Mouse (Mus musculus) embryonic facial prominence, embryonic 13.5 days (tissue): ENCODE measurements around the gene Speer4f2. TPM values are rescaled to one million over a fixed set of nuclear protein-coding genes. Genes with fewer than 3 reads are reported as not detected.
"Not testable (repeated sequence)": the region's sequence is repeated elsewhere in the genome, so short reads cannot be mapped to it uniquely, and the experiment has no call there.

Experiments
- ATAC-seq: fragments of 200-750 bp; cut with Nextera tagmentation; 2 replicates; pipeline ENCODE4 v1.8.0; 2017; ENCODE audit warnings: low read depth; ENCODE audit not compliant: insufficient number of reproducible peaks, insufficient read depth, low FRiP score, low TSS enrichment
- H3K27ac ChIP-seq: fragments of 300-500 bp; sonication (generic); 2 replicates; pipeline ENCODE4 v1.5.1; 2015; ENCODE audit warnings: moderate library complexity, mild to moderate bottlenecking, inconsistent platforms
- H3K27me3 ChIP-seq: fragments of 300-500 bp; sonication (generic); 2 replicates; pipeline ENCODE4 v1.6.1; 2015; ENCODE audit warnings: mild to moderate bottlenecking, inconsistent platforms
- H3K36me3 ChIP-seq: fragments of 300-500 bp; sonication (generic); 2 replicates; pipeline ENCODE4 v1.6.1; 2015; ENCODE audit warnings: mild to moderate bottlenecking, inconsistent platforms
- H3K4me1 ChIP-seq: fragments of 300-500 bp; sonication (generic); 2 replicates; pipeline ENCODE4 v1.6.1; 2015; ENCODE audit warnings: inconsistent platforms
- H3K4me2 ChIP-seq: fragments of 300-500 bp; sonication (generic); 2 replicates; pipeline ENCODE4 v1.6.1; 2015; ENCODE audit warnings: moderate library complexity, mild to moderate bottlenecking, inconsistent platforms
- H3K4me3 ChIP-seq: fragments of 300-500 bp; sonication (generic); 2 replicates; pipeline ENCODE4 v1.5.1; 2015; ENCODE audit warnings: mild to moderate bottlenecking, inconsistent platforms
- H3K9ac ChIP-seq: fragments of 300-500 bp; sonication (generic); 2 replicates; pipeline ENCODE4 v1.6.1; 2015; ENCODE audit warnings: mild to moderate bottlenecking, inconsistent platforms
- H3K9me3 ChIP-seq: fragments of 300-500 bp; sonication (generic); 2 replicates; pipeline ENCODE4 v1.6.1; 2016; ENCODE audit warnings: inconsistent platforms
- WGBS: fragments of 180-500 bp; shearing (Covaris S2); methylation state at CpG from one replicate; pipeline ENCODE4 v1.1.7; 2015; ENCODE audit warnings: mixed read lengths; 5-methylcytosine and 5-hydroxymethylcytosine counted together
- polyA plus RNA-seq: library from polyadenylated mRNA; unstranded; fragments of >200 nt; fragmentation: Nextera tagmentation; extraction: Ambion mirVana; gene quantifications from 2 replicates; pipeline ENCODE4 v1.2.1, GENCODE M21; 2015

Gene Speer4f2
- polyA plus RNA-seq, result not detected in 2 replicates

DNA sequence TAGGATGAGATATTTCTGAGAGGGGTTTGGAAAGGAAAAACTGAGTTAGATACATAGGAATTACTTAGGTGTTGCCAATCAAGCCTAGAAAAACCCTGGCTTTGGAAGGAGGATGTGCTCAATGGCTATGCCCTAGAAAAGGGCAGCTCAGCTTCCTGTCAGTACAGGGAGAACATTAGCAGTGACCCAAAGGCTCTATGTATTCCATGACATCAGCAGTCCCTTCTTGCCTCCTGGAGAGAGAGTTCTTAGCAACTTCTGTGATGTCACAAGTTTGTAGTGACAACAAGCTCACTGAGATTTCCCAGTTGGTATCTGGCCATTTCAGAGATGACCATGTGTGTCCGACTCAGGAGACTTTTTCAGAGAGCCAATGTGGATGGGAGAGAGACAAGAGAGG is at the start of gene Speer4f2:
Gene Speer4f2, plus strand, starts transcription at position 301 of the 400 bp plus-strand sequence.
- H3K27ac ChIP-seq, H3K4me2 ChIP-seq, ATAC-seq, H3K4me3 ChIP-seq, H3K27me3 ChIP-seq, H3K9me3 ChIP-seq, H3K9ac ChIP-seq, H3K4me1 ChIP-seq, H3K36me3 ChIP-seq: not testable (repeated sequence)
- 88% methylated on average over 1 of the region's 1 CpGs for WGBS

- no peak overlapping the region for H3K4me2 ChIP-seq
- H3K9me3 ChIP-seq, result no peaks in the 10 kb centered on the region
- no peaks in the 10 kb centered on the region for H3K4me1 ChIP-seq
- no peak overlapping the region for H3K4me3 ChIP-seq
- no peak overlapping the region for H3K27ac ChIP-seq
- WGBS, result 54% methylated on average over 2 of the region's 2 CpGs
- H3K27me3 ChIP-seq, result no peaks in the 10 kb centered on the region
- no peak for ATAC-seq
- no peak overlapping the region for H3K9ac ChIP-seq
- no peaks in the 10 kb centered on the region for H3K36me3 ChIP-seq
These were observed 43.9 kb upstream of the Speer4f2 start for GRCm38 (mm10) chr5:17328946-17329566.

DNA sequence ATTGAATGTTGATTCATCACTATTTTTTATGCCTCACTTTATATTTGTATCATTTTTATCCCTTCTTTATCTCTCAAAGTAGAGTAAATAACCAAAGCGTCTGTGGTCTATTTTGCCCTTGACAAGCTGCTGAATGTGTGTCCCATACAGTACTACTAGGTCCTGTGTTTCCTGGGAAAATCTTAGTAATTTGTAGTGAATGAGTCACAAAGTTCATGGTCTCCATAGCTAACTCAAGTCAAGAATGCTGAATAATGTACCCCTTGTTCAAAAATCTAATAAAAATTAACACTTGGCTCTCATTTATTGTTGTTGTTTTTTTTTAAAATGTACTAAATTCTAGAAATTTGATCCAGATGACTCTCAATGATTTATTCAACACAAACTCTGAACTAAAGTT is 38.1 kb upstream of the Speer4f2 start:
- H3K9ac ChIP-seq, result no peak overlapping the region

GRCm38 (mm10) chr5:17345741-17346140 is 27.2 kb upstream of the Speer4f2 start:
- H3K9ac ChIP-seq, H3K4me3 ChIP-seq, H3K27me3 ChIP-seq, H3K36me3 ChIP-seq, H3K27ac ChIP-seq, H3K4me1 ChIP-seq, ATAC-seq, H3K4me2 ChIP-seq, H3K9me3 ChIP-seq: not testable (repeated sequence)
- 63% methylated on average over 2 of the region's 2 CpGs for WGBS

More for the DNA sequence above, 38.1 kb upstream of the Speer4f2 start:
- Histone ChIP-seq H3K27ac (no peak overlapping the region), H3K36me3 (no peaks in the 10 kb centered on the region), H3K4me3 (no peak overlapping the region), H3K4me2 (no peak overlapping the region), H3K4me1 (no peaks in the 10 kb centered on the region), H3K9me3 (no peaks in the 10 kb centered on the region), H3K27me3 (no peaks in the 10 kb centered on the region)
- WGBS, result 85% methylated on average over 1 of the region's 1 CpGs
- no peak for ATAC-seq

DNA sequence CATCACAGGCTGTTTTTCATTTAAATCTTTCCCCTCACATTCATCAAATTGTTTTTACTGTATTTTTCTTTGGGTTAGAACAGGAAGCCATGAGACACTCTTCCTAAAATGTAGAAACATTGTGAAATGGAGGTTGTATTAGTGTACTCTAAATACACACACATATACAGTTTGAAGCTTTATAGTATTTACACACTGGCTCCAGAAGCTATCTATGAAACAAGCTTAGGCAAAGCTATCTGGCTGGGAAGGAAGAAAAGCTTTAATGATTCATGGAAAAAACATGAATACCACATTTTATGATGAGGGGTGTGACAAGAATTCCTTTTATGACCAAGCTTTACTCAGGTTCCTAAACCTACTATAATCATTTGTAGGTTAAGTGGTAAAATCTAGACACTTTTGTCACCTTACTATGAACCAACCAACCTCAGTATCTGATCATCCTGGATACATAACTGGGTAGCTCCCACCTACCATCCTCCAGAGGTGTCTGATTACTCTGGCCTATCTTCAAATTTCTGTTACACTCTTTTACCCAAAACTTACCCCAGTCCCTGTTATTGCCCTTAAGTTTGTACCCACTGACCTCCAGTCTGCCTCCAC is 13.5 kb upstream of the Speer4f2 start:
- Histone ChIP-seq H3K27ac (no peak overlapping the region), H3K4me1 (no peaks in the 10 kb centered on the region), H3K36me3 (no peaks in the 10 kb centered on the region), H3K4me3 (no peak overlapping the region), H3K27me3 (no peaks in the 10 kb centered on the region), H3K9ac (no peak overlapping the region), H3K9me3 (no peaks in the 10 kb centered on the region), H3K4me2 (no peak overlapping the region)
- ATAC-seq, result no peak

DNA sequence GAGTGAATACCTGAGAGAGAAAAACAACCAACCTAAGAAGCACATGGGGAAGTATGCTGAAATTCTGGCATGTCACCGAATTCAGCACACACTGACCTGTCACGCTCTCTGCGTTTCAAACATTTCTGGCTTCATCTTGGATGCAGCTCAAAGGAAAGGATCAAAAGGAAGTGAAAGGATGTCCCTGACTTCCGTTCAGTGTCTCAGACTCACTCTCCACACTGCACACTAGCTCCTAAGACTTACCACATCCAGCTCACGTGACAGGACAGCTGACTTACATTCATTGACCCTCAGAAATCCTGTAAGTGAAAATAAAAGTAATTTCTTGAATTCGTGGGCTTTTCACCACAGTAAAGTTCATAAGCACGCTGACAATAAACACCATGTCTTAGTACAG is 16.9 kb downstream of the Speer4f2 start:
- Histone ChIP-seq H3K9me3 (no peaks in the 10 kb centered on the region), H3K27me3 (no peaks in the 10 kb centered on the region), H3K4me3 (no peak overlapping the region), H3K36me3 (no peaks in the 10 kb centered on the region), H3K4me2 (no peak overlapping the region), H3K4me1 (no peaks in the 10 kb centered on the region), H3K9ac (no peak overlapping the region), H3K27ac (no peak overlapping the region)
- WGBS, result 61% methylated on average over 7 of the region's 7 CpGs
- ATAC-seq, result no peak

GRCm38 (mm10) chr5:17391207-17391606 is 18.2 kb downstream of the Speer4f2 start:
- Histone ChIP-seq H3K27ac (no peak overlapping the region), H3K27me3 (no peaks in the 10 kb centered on the region), H3K9me3 (no peaks in the 10 kb centered on the region), H3K36me3 (no peaks in the 10 kb centered on the region), H3K4me1 (no peaks in the 10 kb centered on the region), H3K4me2 (no peak overlapping the region), H3K9ac (no peak overlapping the region), H3K4me3 (no peak overlapping the region)
- 85% methylated on average over 1 of the region's 1 CpGs for WGBS
- no peak for ATAC-seq

GRCm38 (mm10) chr5:17400571-17400970 is 27.6 kb downstream of the Speer4f2 start:
- Histone ChIP-seq H3K4me3 (no peak overlapping the region), H3K4me1 (no peaks in the 10 kb centered on the region), H3K36me3 (no peaks in the 10 kb centered on the region), H3K9ac (no peak overlapping the region), H3K4me2 (no peak overlapping the region), H3K9me3 (no peaks in the 10 kb centered on the region), H3K27me3 (no peaks in the 10 kb centered on the region), H3K27ac (no peak overlapping the region)
- WGBS, result 80% methylated on average over 1 of the region's 1 CpGs
- ATAC-seq, result no peak

DNA sequence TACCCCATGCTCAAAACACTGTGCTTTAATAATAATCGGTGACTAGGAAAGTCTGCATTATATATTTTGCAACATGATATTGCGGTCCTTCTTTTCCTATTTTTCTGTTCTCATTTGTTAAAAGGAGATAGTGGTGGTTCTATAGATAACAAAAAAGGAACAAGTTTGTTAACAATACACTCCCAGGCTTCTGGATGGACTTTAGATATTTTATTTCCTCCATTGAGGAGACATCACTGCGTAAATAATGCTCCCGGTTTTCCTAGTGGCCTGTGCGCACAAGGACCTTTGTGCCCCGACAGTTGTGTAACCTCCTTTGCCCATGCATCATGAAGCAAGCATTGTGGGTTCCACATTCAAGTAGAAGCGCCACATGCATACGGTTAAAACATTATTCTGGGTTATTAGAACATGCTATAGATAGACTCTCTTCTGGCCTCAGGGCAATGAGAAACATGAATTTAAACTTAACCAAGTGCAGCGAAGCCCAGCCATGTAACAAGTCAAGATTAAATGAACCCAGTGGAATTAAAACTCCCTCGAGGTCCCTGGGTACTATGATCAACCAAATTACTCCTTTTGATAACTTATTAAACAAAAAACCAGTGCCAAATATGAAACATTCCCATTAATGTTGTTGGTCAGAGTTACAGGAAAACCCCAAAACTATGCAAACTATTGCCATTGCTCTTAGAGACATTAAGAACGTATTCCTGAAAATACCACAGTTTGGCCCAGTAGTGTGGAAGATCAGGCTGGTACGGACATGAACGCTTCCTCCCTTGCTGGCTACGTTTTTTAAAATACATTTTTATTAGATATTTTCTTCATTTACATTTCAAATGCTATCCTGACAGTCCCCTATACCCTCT is 28.5 kb downstream of the Speer4f2 start:
- ATAC-seq, result no peak

DNA sequence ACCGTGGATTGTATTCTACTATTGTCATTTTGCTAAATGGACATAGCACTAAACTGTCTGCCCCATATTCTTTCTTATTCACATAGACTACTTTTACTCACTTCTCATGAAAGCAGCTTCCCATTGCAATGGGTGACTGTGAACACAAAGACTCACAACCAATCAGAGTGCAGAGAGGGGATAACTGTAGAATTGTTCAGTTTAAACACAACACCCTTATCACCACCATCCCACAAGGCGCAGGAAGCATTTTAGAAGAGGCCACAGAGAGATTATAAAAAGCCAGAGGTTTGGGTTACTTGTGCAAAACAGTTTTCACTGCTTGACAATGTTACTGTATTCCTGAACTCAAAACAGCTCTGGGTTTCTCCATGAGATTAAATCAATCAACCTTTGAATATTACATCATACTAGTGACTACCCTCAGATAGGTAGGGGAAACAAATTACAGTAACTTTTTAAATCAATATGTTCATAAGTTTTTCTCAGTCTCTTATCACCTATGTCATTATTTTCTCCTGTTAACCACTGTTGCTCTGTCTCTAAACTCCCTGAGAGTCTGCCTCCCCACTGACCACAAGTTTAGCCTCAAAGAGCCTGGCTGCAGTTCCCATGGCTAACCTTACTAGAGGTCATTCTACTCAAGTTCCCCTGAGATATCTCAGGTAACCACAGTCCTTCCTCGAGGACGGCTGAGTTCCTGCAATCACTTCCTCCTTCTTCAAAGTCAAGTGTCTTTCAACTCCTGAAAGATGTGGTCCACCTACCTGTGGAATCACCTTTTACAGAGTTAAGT is 29.5 kb downstream of the Speer4f2 start:
- 75% methylated on average over 4 of the region's 4 CpGs for WGBS
- Histone ChIP-seq H3K4me3 (no peak overlapping the region), H3K9ac (no peak overlapping the region), H3K27ac (no peak overlapping the region), H3K36me3 (no peaks in the 10 kb centered on the region), H3K9me3 (no peaks in the 10 kb centered on the region), H3K4me1 (no peaks in the 10 kb centered on the region), H3K27me3 (no peaks in the 10 kb centered on the region), H3K4me2 (no peak overlapping the region)
- ATAC-seq, result no peak

More for the DNA sequence above, 28.5 kb downstream of the Speer4f2 start:
- H3K4me3 ChIP-seq, result no peak overlapping the region
- no peak overlapping the region for H3K4me2 ChIP-seq
- no peak overlapping the region for H3K9ac ChIP-seq
- H3K27me3 ChIP-seq, result no peaks in the 10 kb centered on the region
- 70% methylated on average over 14 of the region's 14 CpGs for WGBS
- no peaks in the 10 kb centered on the region for H3K9me3 ChIP-seq
- H3K4me1 ChIP-seq, result no peaks in the 10 kb centered on the region
- H3K36me3 ChIP-seq, result no peaks in the 10 kb centered on the region
- H3K27ac ChIP-seq, result no peak overlapping the region

DNA sequence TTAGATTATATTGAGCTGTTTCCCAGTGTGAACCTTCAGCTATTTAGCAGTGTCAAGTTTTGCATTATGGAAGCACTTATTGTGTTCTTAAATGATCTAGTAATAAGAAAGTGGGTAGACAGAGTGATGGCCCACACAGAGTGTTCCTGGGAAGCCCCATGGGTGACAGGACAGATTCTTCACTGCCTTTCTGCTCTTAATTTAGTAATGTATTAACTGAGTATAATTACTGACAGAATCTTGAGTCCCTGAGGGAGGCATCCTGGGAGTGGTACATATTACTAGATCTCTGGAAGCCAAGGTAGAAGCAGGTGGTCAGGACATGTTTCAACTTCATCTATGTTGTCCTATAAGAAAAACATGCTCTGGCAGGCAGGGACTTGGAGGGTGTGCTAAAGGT is 30.6 kb downstream of the Speer4f2 start:
- no peak overlapping the region for H3K4me2 ChIP-seq
- H3K27ac ChIP-seq, result no peak overlapping the region
- no peak overlapping the region for H3K4me3 ChIP-seq
- H3K36me3 ChIP-seq, result no peaks in the 10 kb centered on the region
- no peaks in the 10 kb centered on the region for H3K9me3 ChIP-seq
- ATAC-seq, result no peak
- no peaks in the 10 kb centered on the region for H3K27me3 ChIP-seq
- H3K4me1 ChIP-seq, result no peaks in the 10 kb centered on the region
- no peak overlapping the region for H3K9ac ChIP-seq
